Mouse (Mus musculus): ENCODE measurements around the gene Ap1m2.

DNA sequence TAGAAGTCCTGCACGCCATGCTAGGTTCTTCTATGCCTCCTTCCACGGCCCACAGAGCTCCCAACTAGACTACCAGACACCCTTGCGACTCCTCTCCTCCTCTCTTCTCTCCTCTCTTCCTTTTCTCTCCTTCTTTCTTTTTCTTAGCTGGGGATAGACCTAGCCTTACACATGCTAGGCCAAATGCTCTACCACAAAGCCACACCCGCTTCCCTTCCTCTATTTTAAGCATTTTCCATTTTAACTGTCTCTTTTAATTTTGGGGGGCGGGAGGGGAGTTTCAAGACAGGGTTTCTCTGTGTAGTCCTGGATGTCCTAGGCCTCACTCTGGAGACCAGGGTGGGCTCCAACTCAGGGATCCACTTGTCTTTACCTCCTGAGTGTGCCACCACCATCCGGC, 6.7 kb upstream of the Ap1m2 start:
- no peak for TF ChIP-seq GATA1 (IDR thresholded peaks at IDR 0.05; ENCODE audit: borderline replicate concordance, low read length)
- TF ChIP-seq FLI1 (IDR thresholded peaks at IDR 0.05; ENCODE audit: low read length) = no peak

Measured in megakaryocyte, embryonic 14.5 days (primary cell).